Mouse (Mus musculus): ENCODE results near the gene Oxsr1. TPM values are rescaled to one million over a fixed set of nuclear protein-coding genes. Genes with fewer than 3 reads are reported as not detected.

The Oxsr1 gene
- polyA plus RNA-seq, 1 experiment: 6.6 TPM

DNA sequence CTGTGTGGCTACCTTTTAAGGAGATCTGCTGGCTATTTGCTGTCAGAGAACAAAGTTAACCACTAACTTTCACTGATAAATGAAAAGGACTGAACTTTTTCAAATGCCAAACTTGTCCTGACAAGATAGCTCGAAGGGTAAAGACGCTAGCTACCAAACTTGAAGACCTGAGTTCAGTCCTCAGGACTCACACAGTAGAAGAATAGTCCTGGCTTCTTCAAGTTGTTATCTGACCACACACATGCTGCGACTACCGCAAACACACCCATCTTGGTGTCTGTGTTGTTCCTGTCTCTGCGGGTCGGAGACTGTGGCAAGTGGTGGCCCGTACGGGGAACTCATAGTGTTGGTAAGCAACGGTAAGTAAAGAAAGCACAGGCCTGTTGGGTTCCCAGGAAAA is 118.6 kb downstream of the Oxsr1 start:
- Histone ChIP-seq H3K27me3 (ENCODE audit: control insufficient read depth, insufficient read depth, low read length) (no peaks in the 10 kb centered on the region), H3K4me3 (ENCODE audit: control insufficient read depth, low read depth, low read length) (no peak overlapping the region)
- TF ChIP-seq CTCF (IDR thresholded peaks at IDR 0.05; ENCODE audit: control insufficient read depth, insufficient read depth, insufficient replicate concordance, low read depth, low read length) (no peak), POLR2A (IDR thresholded peaks at IDR 0.05; ENCODE audit: control insufficient read depth, low read depth, low read length) (no peak)

DNA sequence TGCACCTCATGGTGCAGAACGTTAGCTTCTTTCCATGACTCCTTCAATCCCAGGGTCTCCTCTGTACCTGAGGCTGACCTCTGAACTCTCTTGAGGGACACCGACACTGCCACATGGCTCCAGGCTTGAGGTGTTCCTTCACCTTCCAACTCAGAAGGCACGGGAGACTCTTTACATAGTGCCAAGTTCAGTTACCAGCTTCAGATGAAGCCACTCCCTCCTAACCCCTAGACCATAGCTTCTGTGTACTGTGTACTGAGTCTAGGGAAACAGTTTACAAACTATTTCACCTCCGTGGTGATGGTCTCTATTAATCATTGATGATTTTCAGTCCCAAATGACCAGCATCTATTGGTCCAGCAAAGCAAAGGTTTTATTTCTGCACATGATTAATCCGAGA is 120.6 kb downstream of the Oxsr1 start:
- TF ChIP-seq POLR2A (IDR thresholded peaks at IDR 0.05; ENCODE audit: control insufficient read depth, low read depth, low read length) (no peak), CTCF (IDR thresholded peaks at IDR 0.05; ENCODE audit: control insufficient read depth, insufficient read depth, insufficient replicate concordance, low read depth, low read length) (no peak)
- no peak overlapping the region for H3K4me3 ChIP-seq (ENCODE audit: control insufficient read depth, low read depth, low read length)
- H3K4me1 ChIP-seq (ENCODE audit: control insufficient read depth, insufficient read depth, low read length): no peaks in the 10 kb centered on the region
- no peaks in the 10 kb centered on the region for H3K27me3 ChIP-seq (ENCODE audit: control insufficient read depth, insufficient read depth, low read length)
- no peaks in the 10 kb centered on the region for H3K36me3 ChIP-seq (ENCODE audit: control insufficient read depth, insufficient read depth, low read length)
- H3K27ac ChIP-seq (ENCODE audit: control insufficient read depth, insufficient read depth, low read depth, low read length): no peak overlapping the region

More for the DNA sequence above, 118.6 kb downstream of the Oxsr1 start:
- Histone ChIP-seq H3K27ac (ENCODE audit: control insufficient read depth, insufficient read depth, low read depth, low read length) (no peak overlapping the region), H3K4me1 (ENCODE audit: control insufficient read depth, insufficient read depth, low read length) (no peaks in the 10 kb centered on the region), H3K36me3 (ENCODE audit: control insufficient read depth, insufficient read depth, low read length) (no peaks in the 10 kb centered on the region)

GRCm38 (mm10) chr9:119199151-119199861 is 122.9 kb downstream of the Oxsr1 start:
- Histone ChIP-seq H3K27ac (ENCODE audit: control insufficient read depth, insufficient read depth, low read depth, low read length) (no peak overlapping the region), H3K36me3 (ENCODE audit: control insufficient read depth, insufficient read depth, low read length) (no peaks in the 10 kb centered on the region), H3K4me3 (ENCODE audit: control insufficient read depth, low read depth, low read length) (no peak overlapping the region), H3K4me1 (ENCODE audit: control insufficient read depth, insufficient read depth, low read length) (no peaks in the 10 kb centered on the region), H3K27me3 (ENCODE audit: control insufficient read depth, insufficient read depth, low read length) (no peaks in the 10 kb centered on the region)
- no peak for TF ChIP-seq CTCF (IDR thresholded peaks at IDR 0.05; ENCODE audit: control insufficient read depth, insufficient read depth, insufficient replicate concordance, low read depth, low read length)
- TF ChIP-seq POLR2A (IDR thresholded peaks at IDR 0.05; ENCODE audit: control insufficient read depth, low read depth, low read length): no peak

DNA sequence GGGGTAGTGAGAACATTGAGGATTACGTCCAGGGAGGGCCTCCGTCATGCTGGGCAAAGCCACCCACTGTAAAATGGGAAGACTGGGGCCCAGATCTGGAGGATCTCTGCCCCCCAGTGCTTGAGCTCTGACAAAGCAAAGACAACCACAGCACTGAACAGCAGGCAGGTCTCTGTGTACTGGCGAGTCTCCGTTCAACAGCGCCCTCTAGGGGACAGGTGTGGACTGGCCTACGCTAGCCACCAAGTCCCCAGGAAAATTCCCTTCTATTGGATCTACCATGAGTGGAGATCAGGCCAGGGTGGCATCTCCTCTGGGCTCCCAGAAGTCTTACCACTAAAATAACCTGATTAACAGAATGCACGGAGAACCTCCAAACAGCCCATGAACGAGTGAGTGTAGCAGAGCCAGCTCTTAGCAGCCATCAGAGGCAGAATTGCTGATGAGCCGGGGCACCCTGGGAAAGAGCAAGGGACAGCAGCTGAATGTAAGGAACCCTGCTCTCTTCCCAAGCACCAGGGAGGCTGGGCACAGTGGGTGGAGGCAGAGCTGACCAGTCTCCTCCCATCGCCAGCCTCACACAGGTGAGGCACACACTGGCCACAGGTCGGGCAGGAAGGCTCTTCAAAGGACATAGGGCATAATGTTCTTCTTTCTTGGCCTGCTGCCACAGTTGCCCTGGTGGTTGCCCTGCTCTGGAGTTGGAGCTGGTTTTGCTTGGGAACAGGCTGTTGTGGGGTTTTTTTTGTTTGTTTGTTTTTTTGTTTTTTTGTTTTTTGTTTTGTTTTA is 129.8 kb downstream of the Oxsr1 start:
- peaks cover 3% of the 10 kb centered on the region; the same call in 1 of the 2 replicates for H3K4me1 ChIP-seq (ENCODE audit: control insufficient read depth, insufficient read depth, low read length)
- peak overlapping the region; percentile 66 for H3K4me3 ChIP-seq (ENCODE audit: control insufficient read depth, low read depth, low read length)
- H3K27me3 ChIP-seq (ENCODE audit: control insufficient read depth, insufficient read depth, low read length): no peaks in the 10 kb centered on the region
- H3K36me3 ChIP-seq (ENCODE audit: control insufficient read depth, insufficient read depth, low read length): no peaks in the 10 kb centered on the region
- TF ChIP-seq CTCF (IDR thresholded peaks at IDR 0.05; ENCODE audit: control insufficient read depth, insufficient read depth, insufficient replicate concordance, low read depth, low read length) (peak; percentile 88; the same call in 1 of the 2 replicates), POLR2A (IDR thresholded peaks at IDR 0.05; ENCODE audit: control insufficient read depth, low read depth, low read length) (no peak)
- no peak overlapping the region for H3K27ac ChIP-seq (ENCODE audit: control insufficient read depth, insufficient read depth, low read depth, low read length)

Other genes with a start within 250 kb of the Oxsr1 start
- 13.4 and 13.9 TPM in 2 replicates for gene Plcd1, start 228.9 kb downstream of the Oxsr1 start, polyA plus RNA-seq (2012; rRNA removed)
- 24.9 and 26.2 TPM in 2 replicates for gene Dlec1, start 219.9 kb downstream of the Oxsr1 start, polyA plus RNA-seq (2012; rRNA removed)
- gene Acaa1b, start 165.3 kb downstream of the Oxsr1 start, polyA plus RNA-seq (2012; rRNA removed): 1.0 TPM in 2 replicates
- gene Gm47289, start 163.3 kb downstream of the Oxsr1 start, polyA plus RNA-seq (2012; rRNA removed): not detected in 2 replicates
- gene Slc22a13, start 113.3 kb downstream of the Oxsr1 start, polyA plus RNA-seq (2012; rRNA removed): 0.07 TPM in 1 of 2 replicates, not detected in the other
- gene Acaa1a, start 17.2 kb upstream of the Oxsr1 start, polyA plus RNA-seq (2012; rRNA removed): 13.7 and 15.6 TPM in 2 replicates
- 13.0 and 14.8 TPM in 2 replicates for gene Myd88, start 19.0 kb upstream of the Oxsr1 start, polyA plus RNA-seq (2012; rRNA removed)
- gene Xylb, start 35.0 kb upstream of the Oxsr1 start, polyA plus RNA-seq (2012; rRNA removed): 6.5 and 6.9 TPM in 2 replicates
- gene Slc22a14, start 43.1 kb upstream of the Oxsr1 start, polyA plus RNA-seq (2012; rRNA removed): 342 and 379 TPM in 2 replicates
- gene Acvr2b, start 79.7 kb upstream of the Oxsr1 start, polyA plus RNA-seq (2012; rRNA removed): 2.3 and 2.5 TPM in 2 replicates
- gene Exog, start 122.5 kb upstream of the Oxsr1 start, polyA plus RNA-seq (2012; rRNA removed): 3.0 and 3.2 TPM in 2 replicates

Measured in testis, adult 2 months (tissue).